Mouse (Mus musculus): ENCODE data around the gene Tmem245.

Gene Tmem245

DNA sequence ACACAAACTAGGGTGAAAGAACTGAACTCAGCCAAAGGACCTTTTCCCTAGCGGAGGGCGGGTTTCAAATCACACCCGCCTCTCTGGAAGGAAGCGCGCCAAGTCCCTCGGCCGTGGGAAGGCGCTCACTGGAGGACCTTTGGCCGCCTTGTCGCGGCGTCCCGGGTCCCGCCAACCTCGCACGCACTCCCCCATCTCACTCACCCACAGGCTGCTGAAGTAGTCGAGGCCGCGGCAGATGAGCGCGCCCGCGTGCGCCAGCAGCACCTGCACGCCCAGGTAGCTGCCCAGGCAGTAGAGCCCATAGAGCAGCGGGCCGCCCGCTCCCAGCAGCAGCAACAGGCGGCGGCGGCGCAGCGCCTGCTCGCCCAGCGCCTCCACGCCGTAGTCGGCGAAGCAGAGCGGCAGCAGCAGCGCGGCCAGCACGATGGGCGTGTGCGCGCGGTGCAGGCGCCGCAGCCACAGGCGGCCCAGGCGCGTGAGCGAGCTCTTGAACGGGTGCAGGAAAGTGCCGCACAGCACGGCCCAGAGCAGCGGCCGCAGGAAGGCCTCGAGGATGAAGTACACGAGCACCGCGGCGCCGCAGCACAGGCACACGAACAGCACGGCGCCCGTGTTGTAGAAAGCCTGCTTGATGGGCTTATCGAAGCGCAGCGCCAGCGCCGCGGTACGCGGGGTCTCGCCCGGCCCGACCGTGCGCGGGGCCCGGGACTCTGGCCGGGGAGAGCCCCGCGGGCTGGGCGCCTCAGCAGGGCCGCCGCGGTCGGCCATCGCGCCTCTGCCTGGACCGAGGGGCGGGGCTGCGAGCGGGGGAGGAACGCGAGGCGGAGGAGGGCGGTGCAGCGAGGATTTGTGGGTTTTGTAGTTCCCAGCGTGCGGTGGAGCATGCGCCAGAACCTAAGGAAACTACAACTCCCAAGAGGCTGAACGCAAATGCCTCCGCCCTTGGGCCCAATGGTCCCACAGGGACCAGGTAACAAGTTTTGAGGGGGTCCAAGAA is at the start of gene Tmem245:
Gene Tmem245 (minus strand): TSS at position 797 of the 1,000 bp plus-strand sequence.
- ChIA-PET CTCF (no interaction called here), POLR2A (interaction anchor here (0.6 to 4.8 kb wide), 16 partner anchors 9 to 368 kb away, joined by 3 to 70 read pairs (median 4); partner anchors contain the start of gene Actl7b (in 1 of the 4))

GRCm38 (mm10) chr4:56993331-56993730 is 46.1 kb upstream of the Tmem245 start:
- POLR2A ChIA-PET: interaction anchor here in 2 of 4 experiments (0.6 to 1.8 kb wide), 2 partner anchors 45 to 64 kb away, joined by 3 to 4 read pairs; no protein-coding TSS in a partner anchor
- CTCF ChIA-PET: no interaction called here

GRCm38 (mm10) chr4:56991951-56992350 is 44.7 kb upstream of the Tmem245 start:
- ChIA-PET CTCF (no interaction called here), POLR2A (interaction anchor here in 1 of 4 experiments (1.5 to 1.8 kb wide), 2 partner anchors 13 to 44 kb away, joined by 3 to 4 read pairs; no protein-coding TSS in a partner anchor)

GRCm38 (mm10) chr4:56990215-56990584 is 43.0 kb upstream of the Tmem245 start, which contains the start of gene Frrs1l:
Gene Frrs1l, minus strand, starts transcription at chr4:56990391.
- ChIA-PET CTCF (interaction anchor here in 2 of 4 experiments (0.5 to 1.6 kb wide), 2 partner anchors 27 to 293 kb away, joined by 4 to 5 read pairs; no protein-coding TSS in a partner anchor), POLR2A (interaction anchor here in 2 of 4 experiments (1.0 to 1.6 kb wide), 8 partner anchors 10 to 227 kb away, joined by 3 to 7 read pairs (median 3); no protein-coding TSS in a partner anchor)

DNA sequence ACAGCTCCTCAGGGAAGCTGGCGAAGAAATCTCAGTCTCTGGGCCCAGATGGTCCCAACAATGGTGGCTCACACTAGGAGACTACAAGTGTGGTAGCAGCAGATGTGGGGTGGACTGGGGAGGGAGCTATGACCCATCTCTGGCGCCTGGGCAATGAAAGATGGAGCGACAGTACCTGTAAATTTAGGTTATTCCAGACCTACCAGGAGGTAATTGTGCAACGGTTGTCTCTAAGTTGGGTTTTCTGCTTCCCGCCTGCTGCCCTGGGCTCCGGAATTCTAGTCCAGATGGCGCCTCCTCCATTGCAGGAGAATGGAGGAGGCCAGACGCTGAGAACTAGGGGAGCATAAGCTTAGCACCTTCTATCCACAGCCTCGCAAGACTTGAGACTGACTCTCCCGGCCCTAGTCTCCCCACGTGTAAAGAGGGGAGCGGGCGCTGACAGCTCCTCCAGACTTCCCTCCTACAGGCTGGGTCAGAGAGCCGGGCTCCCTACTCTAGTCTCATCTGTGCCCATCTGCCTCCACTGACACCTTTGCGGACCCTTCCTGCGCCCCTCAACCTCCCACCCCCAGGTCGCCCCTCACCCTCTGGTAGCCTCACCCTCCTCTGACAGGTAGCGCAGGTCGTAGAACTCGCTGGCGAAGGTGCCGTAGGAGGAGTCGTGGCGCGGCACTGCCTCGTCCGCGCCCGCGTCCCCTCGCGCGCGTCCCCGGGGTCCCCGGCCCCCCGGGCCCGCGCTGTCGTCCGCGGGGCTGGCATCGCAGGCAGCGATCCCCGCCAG is 42.4 kb upstream of the Tmem245 start:
- ChIA-PET POLR2A (interaction anchor here in 2 of 4 experiments (0.8 to 1.6 kb wide), 18 partner anchors 10 to 227 kb away, joined by 3 to 7 read pairs (median 3); partner anchors contain the start of genes Elp1 (in 1 of the 2) and Fam206a (in 1 of the 2)), CTCF (interaction anchor here in 2 of 4 experiments (0.5 to 1.6 kb wide), 2 partner anchors 27 to 293 kb away, joined by 4 to 5 read pairs; no protein-coding TSS in a partner anchor)

DNA sequence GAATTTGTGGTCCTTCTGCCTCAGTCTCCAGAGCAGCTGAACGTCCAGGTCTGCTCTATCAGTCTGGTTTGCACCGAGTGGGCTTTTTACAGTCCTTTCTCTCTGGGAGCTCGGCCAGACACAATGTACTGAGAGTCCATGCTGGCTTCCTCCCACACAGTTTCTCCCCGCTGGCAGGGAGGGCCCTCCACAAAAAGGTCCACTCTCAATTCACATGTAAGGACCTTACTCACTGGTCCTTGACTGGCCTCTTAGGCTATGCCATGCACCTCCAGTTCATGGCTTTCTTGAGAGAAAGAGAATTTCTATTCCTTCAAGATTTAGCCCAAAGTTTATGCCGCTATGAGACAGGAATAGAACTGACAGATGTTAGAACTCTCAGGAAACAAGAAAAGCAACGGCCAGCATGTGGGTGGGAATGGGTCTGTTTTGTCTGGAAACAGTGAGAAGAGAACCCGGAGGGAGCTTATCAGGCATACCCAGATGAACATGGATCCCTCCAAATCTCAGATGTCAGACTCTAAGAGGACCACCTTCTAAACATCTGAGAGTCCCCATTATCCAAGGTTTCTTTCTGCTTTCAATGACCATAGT is 18.4 kb upstream of the Tmem245 start:
- ChIA-PET POLR2A (interaction anchor here in 2 of 4 experiments (1.2 to 3.7 kb wide), 7 partner anchors 9 to 35 kb away, joined by 3 to 17 read pairs (median 4); no protein-coding TSS in a partner anchor), CTCF (interaction anchor here in 3 of 4 experiments (0.6 to 1.2 kb wide), 11 partner anchors 10 to 412 kb away, joined by 3 to 4 read pairs (median 3); no protein-coding TSS in a partner anchor)

GRCm38 (mm10) chr4:56963687-56964086 is 16.4 kb upstream of the Tmem245 start:
- POLR2A ChIA-PET: interaction anchor here in 1 of 4 experiments (1.0 kb wide), 1 partner anchor 16 kb away, joined by 3 read pairs; no protein-coding TSS in a partner anchor
- CTCF ChIA-PET: interaction anchor here in 2 of 4 experiments (0.6 kb wide), 2 partner anchors 8 to 20 kb away, joined by 3 to 4 read pairs; no protein-coding TSS in a partner anchor

- CTCF ChIA-PET: interaction anchor here in 1 of 4 experiments (0.6 kb wide), 1 partner anchor 55 kb away, joined by 3 read pairs; no protein-coding TSS in a partner anchor
- POLR2A ChIA-PET: interaction anchor here in 2 of 4 experiments (0.9 to 1.8 kb wide), 4 partner anchors 13 to 56 kb away, joined by 3 to 9 read pairs (median 3); partner anchors contain the start of gene Tmem245 (in 1 of the 2)
Measured at GRCm38 (mm10) chr4:56961320-56961925, 14.2 kb upstream of the Tmem245 start.

DNA sequence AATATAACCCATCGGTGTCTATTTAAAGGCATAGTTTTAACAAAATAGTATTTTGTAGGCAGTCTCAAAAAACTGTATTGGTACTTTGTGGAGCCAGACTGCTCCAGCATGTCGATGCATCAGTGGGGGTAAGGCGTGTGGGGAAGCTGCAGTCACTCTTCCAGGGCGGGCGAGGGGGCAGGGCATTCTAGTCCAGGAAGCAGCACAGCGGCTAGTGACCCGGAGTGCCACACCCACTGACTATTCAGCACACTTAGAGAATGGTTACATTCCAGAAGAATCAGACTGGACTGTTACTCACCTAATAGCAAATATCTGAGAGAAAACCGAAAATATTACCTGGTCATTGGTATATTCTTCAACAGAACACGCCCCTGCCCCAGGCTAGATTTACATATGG is 10.3 kb upstream of the Tmem245 start:
- ChIA-PET POLR2A (interaction anchor here in 2 of 4 experiments (0.6 to 7.6 kb wide), 6 partner anchors 8 to 208 kb away, joined by 3 to 105 read pairs (median 4); no protein-coding TSS in a partner anchor), CTCF (interaction anchor here in 2 of 4 experiments (0.6 to 1.3 kb wide), 3 partner anchors 25 to 188 kb away, joined by 3 to 4 read pairs (median 4); no protein-coding TSS in a partner anchor)

DNA sequence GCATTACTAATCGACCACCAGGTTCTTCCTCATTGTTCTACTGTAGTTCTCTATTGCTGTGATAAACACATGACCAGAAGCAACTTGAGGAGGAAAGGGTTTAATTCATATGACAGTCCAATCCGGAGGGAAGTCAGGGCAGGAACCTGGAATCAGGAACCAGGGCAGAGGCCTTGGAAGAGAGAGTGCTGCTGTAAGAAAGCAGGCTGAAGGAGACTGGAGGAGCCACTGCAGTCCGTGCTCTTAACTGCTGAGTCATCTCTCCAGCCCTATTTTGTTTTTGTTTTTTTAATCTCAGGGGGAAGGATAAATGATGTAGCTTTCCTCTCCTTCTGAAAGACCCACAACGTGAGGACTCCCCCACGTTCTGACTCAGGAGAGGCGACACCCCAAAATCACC is 6.0 kb upstream of the Tmem245 start:
- ChIA-PET CTCF (no interaction called here), POLR2A (interaction anchor here in 3 of 4 experiments (0.7 to 7.6 kb wide), 4 partner anchors 11 to 58 kb away, joined by 3 to 105 read pairs (median 3); no protein-coding TSS in a partner anchor)

DNA sequence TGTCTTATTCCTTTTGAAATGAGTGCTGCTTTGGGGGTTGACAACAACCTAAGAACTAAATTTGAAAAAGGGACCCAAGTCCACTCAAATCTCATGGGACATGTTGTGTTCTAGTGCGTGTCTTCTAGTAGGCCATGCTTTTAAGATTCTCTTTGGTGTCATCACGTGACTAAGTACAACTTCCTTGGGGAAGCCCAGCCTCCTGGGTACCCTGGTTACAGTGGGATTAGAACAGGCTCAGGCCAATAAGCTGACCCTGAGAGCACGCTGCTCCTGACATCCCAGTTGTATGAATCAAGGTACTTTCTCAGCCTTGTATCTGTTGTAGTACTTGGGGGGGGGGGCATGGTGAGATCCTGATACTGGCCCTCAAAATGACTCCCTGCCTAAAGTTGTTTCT is 4.5 kb upstream of the Tmem245 start:
- CTCF ChIA-PET: interaction anchor here in 1 of 4 experiments (0.6 kb wide), 1 partner anchor 123 kb away, joined by 10 read pairs; no protein-coding TSS in a partner anchor
- POLR2A ChIA-PET: interaction anchor here in 3 of 4 experiments (0.5 to 2.3 kb wide), 10 partner anchors 8 to 1488 kb away, joined by 3 to 7 read pairs (median 3); partner anchors contain the start of gene Ctnnal1 (in 1 of the 3)

DNA sequence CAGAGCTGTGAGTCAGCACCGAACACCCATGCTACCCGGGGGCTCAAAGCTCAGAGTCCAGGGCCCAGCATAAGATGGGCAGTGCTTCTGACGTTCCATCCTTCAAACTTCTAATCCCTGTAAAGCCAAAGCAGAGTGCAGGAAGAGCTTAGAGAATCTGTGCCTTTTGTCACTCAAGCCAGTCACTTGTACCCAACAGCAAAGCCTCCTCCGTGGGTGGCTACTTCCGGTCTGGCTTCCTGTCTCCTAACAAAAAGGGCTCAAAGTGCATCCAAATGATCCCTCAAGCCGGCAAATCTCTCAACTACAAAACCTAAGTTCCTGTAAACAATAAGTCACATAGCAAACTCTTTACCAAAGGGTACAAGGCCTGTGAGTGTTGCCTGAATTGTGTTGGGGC is 2.3 kb upstream of the Tmem245 start:
- CTCF ChIA-PET: interaction anchor here in 1 of 4 experiments (0.7 kb wide), 1 partner anchor 195 kb away, joined by 3 read pairs; no protein-coding TSS in a partner anchor
- POLR2A ChIA-PET: interaction anchor here in 2 of 4 experiments (0.8 to 4.8 kb wide), 28 partner anchors 8 to 1472 kb away, joined by 3 to 70 read pairs (median 4); partner anchors contain the start of genes Ctnnal1 (in 1 of the 2), Frrs1l (in 1 of the 2) and Ptpn3 (in 1 of the 2)

GRCm38 (mm10) chr4:56946180-56946579 is 1.1 kb downstream of the Tmem245 start:
- CTCF ChIA-PET: interaction anchor here in 1 of 4 experiments (2.0 kb wide), 1 partner anchor 13 kb away, joined by 6 read pairs; no protein-coding TSS in a partner anchor
- POLR2A ChIA-PET: interaction anchor here in 3 of 4 experiments (0.8 to 8.2 kb wide), 12 partner anchors 9 to 39 kb away, joined by 3 to 105 read pairs (median 8); no protein-coding TSS in a partner anchor

DNA sequence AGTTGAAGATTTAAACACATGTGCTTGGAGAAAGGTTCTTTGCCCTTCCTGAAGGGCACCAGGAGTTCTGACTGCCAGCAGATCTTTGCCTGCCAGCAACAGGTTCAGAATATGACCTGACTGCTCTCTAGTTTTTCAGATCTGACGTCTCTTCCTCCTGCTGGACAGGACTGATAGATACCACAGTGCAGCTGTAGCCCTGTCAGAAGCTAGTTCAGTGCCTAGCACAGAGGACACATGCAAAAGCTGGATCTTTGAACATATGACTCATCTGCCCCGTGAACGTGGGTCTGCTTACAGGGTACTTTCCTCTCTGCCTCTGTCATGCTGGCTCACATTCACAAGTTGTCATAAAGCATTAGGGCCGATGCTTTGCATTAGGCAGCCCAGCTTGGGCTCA is 3.0 kb downstream of the Tmem245 start:
- ChIA-PET CTCF (interaction anchor here in 1 of 4 experiments (0.9 to 2.0 kb wide), 2 partner anchors 11 to 14 kb away, joined by 3 to 6 read pairs; no protein-coding TSS in a partner anchor), POLR2A (interaction anchor here in 3 of 4 experiments (0.6 to 8.2 kb wide), 8 partner anchors 11 to 242 kb away, joined by 3 to 105 read pairs (median 21); no protein-coding TSS in a partner anchor)

GRCm38 (mm10) chr4:56943258-56943657 is 4.0 kb downstream of the Tmem245 start:
- POLR2A ChIA-PET: interaction anchor here in 3 of 4 experiments (0.5 to 8.2 kb wide), 10 partner anchors 8 to 77 kb away, joined by 3 to 105 read pairs (median 6); no protein-coding TSS in a partner anchor
- CTCF ChIA-PET: no interaction called here

GRCm38 (mm10) chr4:56942567-56942966 is 4.7 kb downstream of the Tmem245 start:
- ChIA-PET POLR2A (interaction anchor here in 2 of 4 experiments (1.0 to 8.2 kb wide), 10 partner anchors 10 to 76 kb away, joined by 3 to 105 read pairs (median 10); no protein-coding TSS in a partner anchor), CTCF (no interaction called here)

Measured in embryonic stem cell, embryonic (primary cell).